Mouse (Mus musculus) bone marrow, adult 2 months (tissue): ENCODE results near the gene Grin2c.

Source experiments
- CTCF ChIP-seq: fragments of 200-500 bp; IDR thresholded peaks from 2 replicates; pipeline ENCODE4 v1.5.1; 2011; ENCODE audit warnings: low read length, control low read depth; ENCODE audit not compliant: control insufficient read depth, insufficient read depth
- POLR2A ChIP-seq: fragments of 200-500 bp; IDR thresholded peaks from 2 replicates; pipeline ENCODE4 v1.6.1; 2011; ENCODE audit warnings: low read depth, mild to moderate bottlenecking, control low read depth, low read length, borderline replicate concordance; ENCODE audit not compliant: control insufficient read depth

GRCm38 (mm10) chr11:115212116-115212515, 54.9 kb downstream of the Grin2c start:
- no peak for TF ChIP-seq CTCF
- TF ChIP-seq POLR2A, result no peak
